Mouse (Mus musculus) cerebellum, adult 2 months (tissue): Measurements from ENCODE around the gene Dscam.

Experiments used
- CTCF ChIP-seq: fragments of 200-500 bp; IDR thresholded peaks from 2 replicates; pipeline ENCODE4 v1.5.1; 2011; ENCODE audit warnings: low read depth, mild to moderate bottlenecking, control low read depth, low read length, moderate library complexity, borderline replicate concordance; ENCODE audit not compliant: insufficient read depth
- POLR2A ChIP-seq: fragments of 200-500 bp; IDR thresholded peaks from 2 replicates; pipeline ENCODE4 v1.6.1; 2011; ENCODE audit warnings: low read length, control low read depth, borderline replicate concordance; ENCODE audit not compliant: insufficient read depth

DNA sequence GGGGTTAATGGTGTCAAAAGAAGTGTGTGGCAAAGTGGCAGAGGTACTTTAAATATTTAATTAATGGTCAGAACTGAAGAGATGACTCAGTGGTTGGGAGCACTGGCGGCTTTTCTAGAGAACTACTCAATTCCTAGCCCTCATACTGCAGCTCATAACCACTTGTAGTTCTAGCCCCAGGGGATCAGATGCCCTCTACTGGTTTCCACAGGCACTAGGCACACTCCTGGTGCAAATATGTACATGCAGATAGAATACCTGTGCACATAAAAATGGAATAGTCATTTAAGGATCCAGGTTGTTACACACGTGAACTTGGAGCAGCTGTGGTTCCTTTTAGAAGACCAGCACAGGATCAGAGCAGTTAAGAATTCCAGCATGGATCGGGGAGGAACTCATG is 509.5 kb downstream of the Dscam start:
- TF ChIP-seq POLR2A (no peak), CTCF (no peak)
